In genomic region chr14:31560886-31561285, GRCm38 (mm10) we compare ENCODE assay signal across 11 mouse cellular contexts. TPM values are rescaled to one million over a fixed set of nuclear protein-coding genes. Genes with fewer than 3 reads are reported as not detected.
DNase-seq lines count a peak whose midpoint lies in the region; ATAC-seq lines count a peak whose summit lies in the region.
"Had no signal": no experiment of that assay in that cellular context is flagged by ENCODE, and none has a peak within 500 bp of the region (broad histone marks: within the 10 kb centered on the region; RNA-seq: fewer than 3 reads in every experiment).

No protein-coding gene starts in this region.

- no peak overlapping the region for H3K27ac ChIP-seq in forebrain, embryonic 14.5 days (ENCODE audit: low read depth, low read length)
- H3K27ac ChIP-seq in forebrain, embryonic 10.5 days = no peak overlapping the region
- no peak overlapping the region for H3K27ac ChIP-seq in midbrain, embryonic 14.5 days (replicated peaks; ENCODE audit: low read depth, low read length)
- H3K27ac ChIP-seq in midbrain, embryonic 16.5 days (ENCODE audit: low read length) = no peak overlapping the region
- H3K27ac ChIP-seq in stomach, embryonic 15.5 days = no peak overlapping the region
- H3K27ac ChIP-seq: embryonic facial prominence, embryonic 15.5 days; midbrain, embryonic 10.5 days had no signal

- 67% methylated on average over 5 of the region's 5 CpGs for WGBS in forebrain, embryonic 14.5 days
- 76% methylated on average over 5 of the region's 5 CpGs for WGBS in forebrain, embryonic 10.5 days
- WGBS in midbrain, embryonic 14.5 days = 74% methylated on average over 5 of the region's 5 CpGs
- 70% methylated on average over 5 of the region's 5 CpGs for WGBS in midbrain, embryonic 16.5 days
- 8% methylated on average over 5 of the region's 5 CpGs for WGBS in stomach, embryonic 15.5 days

- no peak overlapping the region for H3K9ac ChIP-seq in forebrain, embryonic 14.5 days (ENCODE audit: low read length)
- no peak overlapping the region for H3K9ac ChIP-seq in midbrain, embryonic 14.5 days (replicated peaks; ENCODE audit: low read length)
- H3K9ac ChIP-seq in midbrain, embryonic 16.5 days (ENCODE audit: low read depth, low read length) = no peak overlapping the region
- no peak overlapping the region for H3K9ac ChIP-seq in stomach, embryonic 15.5 days
- H3K9ac ChIP-seq: embryonic facial prominence, embryonic 15.5 days had no signal

- H3K9me3 ChIP-seq in forebrain, embryonic 14.5 days (replicated peaks; ENCODE audit: control insufficient read depth, low read length) = no peaks in the 10 kb centered on the region
- no peaks in the 10 kb centered on the region for H3K9me3 ChIP-seq in forebrain, embryonic 10.5 days
- no peaks in the 10 kb centered on the region for H3K9me3 ChIP-seq in midbrain, embryonic 14.5 days (ENCODE audit: control insufficient read depth, low read length)
- no peaks in the 10 kb centered on the region for H3K9me3 ChIP-seq in midbrain, embryonic 16.5 days (replicated peaks; ENCODE audit: control insufficient read depth, low read length, poor library complexity, severe bottlenecking)
- H3K9me3 ChIP-seq in stomach, embryonic 15.5 days = no peaks in the 10 kb centered on the region
- H3K9me3 ChIP-seq: embryonic facial prominence, embryonic 15.5 days; midbrain, embryonic 10.5 days had no signal

- H3K4me1 ChIP-seq in forebrain, embryonic 14.5 days (ENCODE audit: control insufficient read depth, insufficient read depth, low read length) = no peaks in the 10 kb centered on the region
- peaks cover 20% of the 10 kb centered on the region for H3K4me1 ChIP-seq in forebrain, embryonic 10.5 days
- no peaks in the 10 kb centered on the region for H3K4me1 ChIP-seq in midbrain, embryonic 14.5 days (ENCODE audit: control insufficient read depth, insufficient read depth, low read length)
- H3K4me1 ChIP-seq in midbrain, embryonic 16.5 days (ENCODE audit: control insufficient read depth, insufficient read depth, low read length) = no peaks in the 10 kb centered on the region
- H3K4me1 ChIP-seq in stomach, embryonic 15.5 days = peaks cover 4% of the 10 kb centered on the region; the same call in 1 of the 2 replicates

- H3K4me3 ChIP-seq in forebrain, embryonic 14.5 days (ENCODE audit: low read depth, low read length) = no peak overlapping the region
- no peak overlapping the region for H3K4me3 ChIP-seq in forebrain, embryonic 10.5 days
- H3K4me3 ChIP-seq in midbrain, embryonic 14.5 days (replicated peaks; ENCODE audit: low read depth, low read length) = no peak overlapping the region
- no peak overlapping the region for H3K4me3 ChIP-seq in midbrain, embryonic 16.5 days (ENCODE audit: low read depth, low read length)
- no peak overlapping the region for H3K4me3 ChIP-seq in stomach, embryonic 15.5 days (replicated peaks)
- H3K4me3 ChIP-seq: embryonic facial prominence, embryonic 15.5 days; midbrain, embryonic 10.5 days had no signal

- H3K36me3 ChIP-seq in forebrain, embryonic 14.5 days (ENCODE audit: control insufficient read depth, insufficient read depth, low read length) = no peaks in the 10 kb centered on the region
- H3K36me3 ChIP-seq in forebrain, embryonic 10.5 days (replicated peaks) = no peaks in the 10 kb centered on the region
- no peaks in the 10 kb centered on the region for H3K36me3 ChIP-seq in midbrain, embryonic 14.5 days (ENCODE audit: control insufficient read depth, insufficient read depth, low read length)
- H3K36me3 ChIP-seq in midbrain, embryonic 16.5 days (ENCODE audit: control insufficient read depth, insufficient read depth, low read length) = no peaks in the 10 kb centered on the region
- no peaks in the 10 kb centered on the region for H3K36me3 ChIP-seq in stomach, embryonic 15.5 days
- H3K36me3 ChIP-seq: embryonic facial prominence, embryonic 15.5 days; midbrain, embryonic 10.5 days had no signal

- no peak for ATAC-seq in forebrain, embryonic 14.5 days
- no peak for ATAC-seq in midbrain, embryonic 14.5 days (ENCODE audit: low FRiP score, low TSS enrichment)
- no peak for ATAC-seq in midbrain, embryonic 16.5 days
- ATAC-seq in hematopoietic stem cell, adult 5-6 weeks (replicated peaks in 1 of 2; ENCODE audit: insufficient read depth in 1 of 2, low FRiP score in 2 of 2, low TSS enrichment in 1 of 2, low read depth in 1 of 2, poor library complexity in 2 of 2, severe bottlenecking in 2 of 2) = peak; percentile 42 to 74
- ATAC-seq in stomach, embryonic 15.5 days (ENCODE audit: insufficient read depth, low FRiP score, low read depth) = 0 out of 2 replicates have a peak, but pooled peaks have one; percentile 33

- DNase-seq in forebrain, embryonic 14.5 days (ENCODE audit: low spot score) = peak; percentile 15
- DNase-seq in forebrain, embryonic 10.5 days (ENCODE audit: extremely low spot score, low spot score) = no peak
- DNase-seq in midbrain, embryonic 14.5 days = peak; percentile 12
- DNase-seq in right cerebral cortex, postnatal 10 days (ENCODE audit: low spot score in 2 of 2) = no peak
- no peak for DNase-seq in urinary bladder, postnatal 4 days (ENCODE audit: low spot score in 2 of 2)
- DNase-seq: layer of hippocampus, postnatal 36 days had no signal

- H3K27me3 ChIP-seq in forebrain, embryonic 14.5 days (replicated peaks; ENCODE audit: control insufficient read depth, insufficient read depth, low read length) = no peaks in the 10 kb centered on the region
- H3K27me3 ChIP-seq in forebrain, embryonic 10.5 days (ENCODE audit: poor library complexity, severe bottlenecking) = no peaks in the 10 kb centered on the region
- no peaks in the 10 kb centered on the region for H3K27me3 ChIP-seq in midbrain, embryonic 14.5 days (ENCODE audit: control insufficient read depth, insufficient read depth, low read length)
- H3K27me3 ChIP-seq in midbrain, embryonic 16.5 days (ENCODE audit: control insufficient read depth, insufficient read depth, low read depth, low read length) = no peaks in the 10 kb centered on the region
- H3K27me3 ChIP-seq in stomach, embryonic 15.5 days (replicated peaks) = no peaks in the 10 kb centered on the region
- H3K27me3 ChIP-seq: embryonic facial prominence, embryonic 15.5 days had no signal

- H3K4me2 ChIP-seq in forebrain, embryonic 14.5 days (ENCODE audit: low read length) = no peak overlapping the region
- no peak overlapping the region for H3K4me2 ChIP-seq in midbrain, embryonic 14.5 days (ENCODE audit: low read length)
- no peak overlapping the region for H3K4me2 ChIP-seq in midbrain, embryonic 16.5 days (ENCODE audit: low read length)
- no peak overlapping the region for H3K4me2 ChIP-seq in stomach, embryonic 15.5 days
- H3K4me2 ChIP-seq: embryonic facial prominence, embryonic 15.5 days had no signal

RNA-seq across cellular contexts. Expression of gene Colq, which starts 30.3 kb away (rescaled TPM):
- polyA plus RNA-seq in forebrain, embryonic 14.5 days (2014; fragmentation: Nextera tagmentation; extraction: Ambion mirVana) = 0.08 TPM in 1 of 2 replicates, not detected in the other
- polyA plus RNA-seq in forebrain, embryonic 10.5 days (2016; fragmentation: Nextera tagmentation; extraction: Ambion mirVana) = 0.16 and 0.22 TPM in 2 replicates
- polyA plus RNA-seq in midbrain, embryonic 14.5 days (2014; fragmentation: Nextera tagmentation; extraction: Ambion mirVana) = not detected in 2 replicates
- polyA plus RNA-seq in midbrain, embryonic 16.5 days (2015; fragmentation: Nextera tagmentation; extraction: Ambion mirVana) = not detected in 2 replicates
- 0.69 TPM in 1 of 2 replicates, not detected in the other for total RNA-seq in hematopoietic stem cell, adult 5-6 weeks (2017)
- polyA plus RNA-seq in stomach, embryonic 15.5 days (2015; fragmentation: Nextera tagmentation; extraction: Ambion mirVana) = 0.63 and 1.1 TPM in 2 replicates

Comparison
In these comparisons a context has a peak if more than half of its experiments do, and no peak if none do; other contexts are left out.
1. DNase-seq: peak in forebrain, embryonic 14.5 days (single experiment) and midbrain, embryonic 14.5 days (single experiment); none in forebrain, embryonic 10.5 days (single experiment), right cerebral cortex, postnatal 10 days (0 of 2) and urinary bladder, postnatal 4 days (0 of 2).
2. ATAC-seq: peak in hematopoietic stem cell, adult 5-6 weeks (2 of 2) and stomach, embryonic 15.5 days (single experiment); none in forebrain, embryonic 14.5 days (single experiment), midbrain, embryonic 14.5 days (single experiment) and midbrain, embryonic 16.5 days (single experiment).